Mouse (Mus musculus) limb, embryonic 15.5 days (tissue): ENCODE measurements around the gene Tmem238l. TPM values are rescaled to one million over a fixed set of nuclear protein-coding genes. Genes with fewer than 3 reads are reported as not detected.

Source experiments
- ATAC-seq: fragments of 200-750 bp; cut with Nextera tagmentation; 2 replicates; pipeline ENCODE4 v1.8.0; 2017; ENCODE audit warnings: low read depth, moderate TSS enrichment; ENCODE audit not compliant: insufficient number of reproducible peaks, low FRiP score, low TSS enrichment
- H3K27ac ChIP-seq: fragments of 300-500 bp; sonication (generic); 2 replicates; pipeline ENCODE4 v1.5.1; 2015; ENCODE audit warnings: moderate library complexity, mild to moderate bottlenecking, inconsistent platforms
- H3K27me3 ChIP-seq: fragments of 300-500 bp; sonication (generic); 2 replicates; pipeline ENCODE4 v1.6.1; 2015; ENCODE audit warnings: inconsistent platforms
- H3K36me3 ChIP-seq: fragments of 300-500 bp; sonication (generic); 2 replicates; pipeline ENCODE4 v1.6.1; 2015; ENCODE audit warnings: inconsistent platforms
- H3K4me1 ChIP-seq: fragments of 300-500 bp; sonication (generic); 2 replicates; pipeline ENCODE4 v1.6.1; 2015; ENCODE audit warnings: inconsistent platforms
- H3K4me2 ChIP-seq: fragments of 300-500 bp; sonication (generic); 2 replicates; pipeline ENCODE4 v1.6.1; 2015; ENCODE audit warnings: mild to moderate bottlenecking, inconsistent platforms
- H3K4me3 ChIP-seq: fragments of 300-500 bp; sonication (generic); 2 replicates; pipeline ENCODE4 v1.5.1; 2015; ENCODE audit warnings: mild to moderate bottlenecking, inconsistent platforms
- H3K9ac ChIP-seq: fragments of 300-500 bp; sonication (generic); 2 replicates; pipeline ENCODE4 v1.6.1; 2015; ENCODE audit warnings: inconsistent platforms
- H3K9me3 ChIP-seq: fragments of 300-500 bp; sonication (generic); 2 replicates; pipeline ENCODE4 v1.6.1; 2016; ENCODE audit warnings: inconsistent platforms
- WGBS: fragments of 180-500 bp; shearing (Covaris S2); methylation state at CpG from one replicate; pipeline ENCODE4 v1.1.7; 2015; 5-methylcytosine and 5-hydroxymethylcytosine counted together
- polyA plus RNA-seq: library from polyadenylated mRNA; unstranded; fragments of >200 nt; fragmentation: Nextera tagmentation; extraction: Ambion mirVana; gene quantifications from 2 replicates; pipeline ENCODE4 v1.2.1, GENCODE M21; 2015

Gene Tmem238l
- 0.29 TPM in 1 of 2 replicates, not detected in the other for polyA plus RNA-seq

GRCm38 (mm10) chr11:66956303-66956702 lies at the start of gene Tmem238l:
TSS of gene Tmem238l (plus strand) at chr11:66956638.
- no peaks in the 10 kb centered on the region for H3K36me3 ChIP-seq
- H3K27me3 ChIP-seq: no peaks in the 10 kb centered on the region
- 0 out of 2 replicates have a peak, but pooled peaks cover 2% of the 10 kb centered on the region for H3K4me1 ChIP-seq
- H3K4me3 ChIP-seq: no peak within 1 kb of the TSS
- no peaks in the 10 kb centered on the region for H3K9me3 ChIP-seq
- WGBS: 70% methylated on average over 9 of the region's 9 CpGs
- no peak within 1 kb of the TSS for H3K4me2 ChIP-seq
- no peak within 1 kb of the TSS for H3K27ac ChIP-seq
- ATAC-seq: no peak
- no peak within 1 kb of the TSS for H3K9ac ChIP-seq

GRCm38 (mm10) chr11:66911811-66912210 lies 44.6 kb upstream of the Tmem238l start, which contains the start of gene Pirt:
TSS of gene Pirt (plus strand) at chr11:66911981.
- 51% methylated on average over 10 of the region's 10 CpGs for WGBS
- no peaks in the 10 kb centered on the region for H3K9me3 ChIP-seq
- no peak for ATAC-seq
- H3K27me3 ChIP-seq: peaks cover 4% of the 10 kb centered on the region; the same call in 1 of the 2 replicates
- H3K4me3 ChIP-seq: no peak within 1 kb of the TSS
- no peak within 1 kb of the TSS for H3K4me2 ChIP-seq
- no peak within 1 kb of the TSS for H3K27ac ChIP-seq
- no peaks in the 10 kb centered on the region for H3K36me3 ChIP-seq
- no peak within 1 kb of the TSS for H3K9ac ChIP-seq
- H3K4me1 ChIP-seq: peaks cover 3% of the 10 kb centered on the region; the same call in 1 of the 2 replicates

DNA sequence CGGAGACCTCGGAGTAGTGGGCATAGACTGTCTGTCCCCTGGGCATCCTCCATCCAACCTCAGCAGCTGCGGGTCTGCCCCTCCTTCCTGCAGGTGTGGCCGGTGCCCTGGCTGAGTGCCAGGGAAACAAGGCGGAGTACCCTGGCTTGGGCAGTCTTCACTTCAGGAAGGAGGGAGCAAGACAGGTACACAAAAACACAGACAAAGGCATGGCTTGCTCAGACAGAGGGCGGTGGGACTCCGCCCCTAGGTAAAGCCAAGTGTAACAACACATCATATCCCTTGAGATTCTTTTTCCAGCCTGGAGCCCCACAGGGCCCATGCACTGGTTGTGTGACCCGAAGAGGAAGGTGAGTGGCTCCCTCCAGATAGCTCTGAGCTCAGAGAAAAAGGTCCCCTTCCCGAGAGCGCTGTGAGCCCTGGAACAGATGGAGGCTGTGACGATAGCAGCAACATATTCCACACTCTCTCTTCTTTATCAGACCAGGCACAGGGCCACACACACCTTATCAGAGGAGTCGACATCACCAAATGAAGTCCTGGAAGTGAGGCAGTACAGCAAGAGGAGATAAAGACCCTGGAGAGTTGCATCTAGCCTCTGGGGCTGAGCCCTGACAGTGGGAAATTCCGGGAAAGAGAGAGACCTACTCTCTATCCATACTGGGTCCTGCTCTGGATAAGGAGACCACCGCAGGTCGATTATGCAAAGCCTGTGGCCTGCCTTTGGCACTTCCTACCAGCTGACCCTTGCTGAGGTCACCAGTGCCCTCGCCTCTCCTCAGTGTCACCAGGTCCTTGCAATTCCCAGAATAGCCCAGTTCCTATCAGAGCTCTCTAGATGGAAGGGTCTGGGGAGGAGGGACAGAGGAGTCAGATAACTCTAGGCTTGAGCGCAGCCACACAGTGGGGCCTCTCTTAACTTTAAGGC lies 43.6 kb upstream of the Tmem238l start:
- Histone ChIP-seq H3K4me2 (no peak overlapping the region), H3K9ac (no peak overlapping the region), H3K36me3 (no peaks in the 10 kb centered on the region), H3K27ac (no peak overlapping the region), H3K27me3 (peaks cover 4% of the 10 kb centered on the region; the same call in 1 of the 2 replicates), H3K4me3 (no peak overlapping the region), H3K4me1 (peaks cover 3% of the 10 kb centered on the region; the same call in 1 of the 2 replicates), H3K9me3 (no peaks in the 10 kb centered on the region)
- 56% methylated on average over 17 of the region's 17 CpGs for WGBS
- ATAC-seq: no peak

DNA sequence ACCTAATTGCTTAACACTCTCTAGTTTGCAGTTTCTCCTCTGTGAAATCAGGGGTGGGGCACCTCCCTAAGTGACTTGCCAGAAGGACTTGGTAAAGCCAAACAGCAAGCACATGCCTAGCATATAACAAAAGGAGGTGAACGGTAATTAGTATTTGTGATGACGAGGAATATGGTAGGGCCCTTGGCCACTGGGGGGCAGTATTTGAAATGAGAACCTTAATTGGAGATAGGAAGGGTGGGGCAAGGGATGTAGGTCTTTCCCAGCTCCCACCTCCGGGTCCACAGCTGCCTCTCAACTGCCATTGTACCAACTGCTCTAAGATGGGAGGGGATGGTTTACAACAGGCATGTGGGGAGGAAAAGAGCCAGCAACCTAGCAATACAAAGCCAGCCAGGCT lies 42.2 kb upstream of the Tmem238l start:
- 24% methylated on average over 3 of the region's 3 CpGs for WGBS
- no peaks in the 10 kb centered on the region for H3K9me3 ChIP-seq
- peaks cover 4% of the 10 kb centered on the region; the same call in 1 of the 2 replicates for H3K27me3 ChIP-seq
- H3K4me3 ChIP-seq: no peak overlapping the region
- no peak overlapping the region for H3K27ac ChIP-seq
- no peaks in the 10 kb centered on the region for H3K36me3 ChIP-seq
- H3K4me1 ChIP-seq: peaks cover 3% of the 10 kb centered on the region; the same call in 1 of the 2 replicates
- no peak overlapping the region for H3K9ac ChIP-seq
- ATAC-seq: no peak
- H3K4me2 ChIP-seq: no peak overlapping the region

- 39% methylated on average over 2 of the region's 2 CpGs for WGBS
Measured at GRCm38 (mm10) chr11:66920012-66920411, 36.4 kb upstream of the Tmem238l start.

DNA sequence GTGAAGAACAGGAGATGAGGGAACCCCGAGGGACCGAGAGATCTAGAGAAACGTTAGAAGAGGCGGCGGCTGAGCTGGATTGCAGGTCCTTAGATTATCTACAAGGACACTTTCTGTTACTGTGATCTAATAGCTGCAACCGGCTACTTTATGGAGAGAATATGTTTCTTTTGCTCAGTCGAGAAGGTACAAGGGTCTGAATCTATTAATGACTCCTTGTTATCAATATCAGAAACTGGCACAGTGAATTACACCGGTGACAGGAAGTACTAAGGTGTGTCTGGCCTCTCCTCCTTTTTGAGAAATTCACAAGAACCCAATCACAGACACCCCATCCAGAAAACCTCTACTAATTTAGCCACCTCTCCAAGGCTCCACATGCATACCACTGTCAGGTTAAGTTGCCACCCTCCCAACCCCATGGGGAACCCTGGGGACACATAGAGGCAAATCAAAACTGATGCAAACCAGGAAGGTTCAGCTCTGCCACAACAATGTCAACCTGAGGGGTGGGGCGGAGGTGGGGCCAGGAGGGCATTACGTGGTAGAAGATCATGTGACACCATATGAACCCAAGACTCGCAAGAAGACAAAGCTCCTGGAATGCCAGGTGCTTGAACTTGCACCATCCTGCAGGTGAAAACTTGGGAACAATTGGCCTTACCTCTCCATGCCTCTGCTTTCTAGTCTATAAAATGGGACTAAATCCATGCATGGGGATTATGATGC lies 32.2 kb upstream of the Tmem238l start:
- WGBS: 82% methylated on average over 11 of the region's 11 CpGs
- H3K4me2 ChIP-seq: no peak overlapping the region

More at GRCm38 (mm10) chr11:66920012-66920411, 36.4 kb upstream of the Tmem238l start:
- ATAC-seq: no peak
- no peak overlapping the region for H3K9ac ChIP-seq
- H3K36me3 ChIP-seq: no peaks in the 10 kb centered on the region
- H3K4me3 ChIP-seq: no peak overlapping the region
- no peaks in the 10 kb centered on the region for H3K9me3 ChIP-seq
- H3K27me3 ChIP-seq: no peaks in the 10 kb centered on the region
- no peak overlapping the region for H3K4me2 ChIP-seq
- H3K4me1 ChIP-seq: 0 out of 2 replicates have a peak, but pooled peaks cover 5% of the 10 kb centered on the region
- H3K27ac ChIP-seq: no peak overlapping the region

GRCm38 (mm10) chr11:66928311-66928710 lies 28.1 kb upstream of the Tmem238l start:
- Histone ChIP-seq H3K9ac (no peak overlapping the region), H3K27me3 (no peaks in the 10 kb centered on the region), H3K9me3 (no peaks in the 10 kb centered on the region), H3K4me2 (no peak overlapping the region), H3K27ac (no peak overlapping the region), H3K4me3 (no peak overlapping the region), H3K4me1 (no peaks in the 10 kb centered on the region), H3K36me3 (no peaks in the 10 kb centered on the region)
- ATAC-seq: no peak
- 80% methylated on average over 3 of the region's 3 CpGs for WGBS

More for the DNA sequence above, 32.2 kb upstream of the Tmem238l start:
- H3K4me3 ChIP-seq: no peak overlapping the region
- H3K4me1 ChIP-seq: 0 out of 2 replicates have a peak, but pooled peaks cover 5% of the 10 kb centered on the region
- no peak overlapping the region for H3K27ac ChIP-seq
- H3K9ac ChIP-seq: no peak overlapping the region
- H3K9me3 ChIP-seq: no peaks in the 10 kb centered on the region
- H3K27me3 ChIP-seq: no peaks in the 10 kb centered on the region
- no peaks in the 10 kb centered on the region for H3K36me3 ChIP-seq
- no peak for ATAC-seq

DNA sequence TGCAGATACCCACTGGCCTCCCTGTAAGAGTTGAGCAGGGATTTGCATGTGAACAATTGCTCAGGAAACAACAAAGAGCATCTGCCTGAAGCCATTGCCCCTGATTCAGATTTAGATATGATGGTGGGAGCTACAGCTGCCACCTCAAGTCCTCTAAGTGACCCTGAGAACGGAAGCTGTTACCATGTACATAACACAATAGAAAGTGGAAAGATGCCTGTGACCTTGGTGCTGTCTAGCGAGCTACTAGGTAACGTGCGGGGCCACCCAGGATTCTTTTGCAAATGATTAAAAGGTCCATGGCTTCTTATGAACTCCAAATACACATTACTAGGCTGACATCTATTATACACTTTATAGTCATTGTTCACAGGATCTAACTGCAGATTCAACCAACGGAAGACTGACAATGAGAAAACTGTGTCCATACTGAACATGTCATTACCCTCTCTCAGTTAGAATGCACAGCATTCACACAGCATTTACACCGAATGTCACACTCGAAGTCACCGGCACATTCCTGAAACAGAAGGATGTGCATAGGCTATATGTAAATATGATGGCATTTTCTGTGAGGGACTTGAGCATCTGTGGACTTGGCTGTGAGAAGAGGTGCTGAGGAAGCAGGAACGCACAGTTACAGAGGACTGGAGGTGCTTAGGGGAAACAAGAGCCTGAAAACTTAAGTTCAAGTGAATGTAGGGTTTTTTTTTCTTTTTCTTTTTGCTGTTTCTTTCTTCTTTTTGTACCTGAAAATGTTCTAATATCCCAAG lies 23.4 kb upstream of the Tmem238l start:
- H3K4me2 ChIP-seq: no peak overlapping the region
- H3K9ac ChIP-seq: no peak overlapping the region
- H3K36me3 ChIP-seq: no peaks in the 10 kb centered on the region
- no peak overlapping the region for H3K4me3 ChIP-seq
- H3K9me3 ChIP-seq: no peaks in the 10 kb centered on the region
- no peaks in the 10 kb centered on the region for H3K4me1 ChIP-seq
- no peak overlapping the region for H3K27ac ChIP-seq
- 83% methylated on average over 9 of the region's 9 CpGs for WGBS
- ATAC-seq: no peak
- H3K27me3 ChIP-seq: no peaks in the 10 kb centered on the region

DNA sequence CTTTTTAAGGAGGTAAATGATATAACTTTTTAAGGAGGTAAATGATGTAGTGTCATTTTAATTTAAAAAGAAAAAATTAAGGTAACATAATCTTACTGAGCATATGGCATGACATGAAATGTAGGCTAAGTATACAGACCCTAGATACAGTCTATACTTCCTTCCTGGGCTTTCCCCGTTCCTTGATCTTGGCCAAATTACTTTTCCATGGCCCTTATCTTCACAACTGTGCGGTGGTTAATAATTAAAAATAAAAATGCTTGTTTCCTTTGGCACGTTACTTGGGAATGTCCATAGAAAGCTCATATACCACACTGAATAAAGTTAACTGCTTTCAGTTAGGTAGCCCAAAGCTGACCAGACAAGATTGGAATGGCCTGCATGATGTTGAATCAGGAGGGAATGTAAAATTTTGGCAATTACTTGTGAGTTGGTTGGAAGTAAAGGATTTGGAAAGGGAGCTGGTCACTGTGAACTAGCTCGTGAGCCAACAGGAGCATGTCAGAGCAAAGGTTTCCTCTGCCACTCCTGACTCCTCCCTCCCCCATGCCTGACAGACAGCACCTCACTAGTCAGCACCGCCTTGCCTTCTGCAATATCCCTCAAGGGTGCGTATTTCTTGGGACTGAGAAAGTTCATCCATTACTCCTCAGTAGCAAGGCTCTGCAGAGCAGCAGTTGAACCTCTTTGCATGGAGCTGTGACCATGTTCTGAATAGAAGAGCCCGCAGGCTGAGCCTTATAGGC lies 21.8 kb upstream of the Tmem238l start:
- Histone ChIP-seq H3K27me3 (no peaks in the 10 kb centered on the region), H3K4me3 (no peak overlapping the region), H3K4me2 (no peak overlapping the region), H3K4me1 (no peaks in the 10 kb centered on the region), H3K9me3 (no peaks in the 10 kb centered on the region), H3K27ac (no peak overlapping the region), H3K36me3 (no peaks in the 10 kb centered on the region), H3K9ac (no peak overlapping the region)
- 67% methylated on average over 7 of the region's 7 CpGs for WGBS
- ATAC-seq: no peak

DNA sequence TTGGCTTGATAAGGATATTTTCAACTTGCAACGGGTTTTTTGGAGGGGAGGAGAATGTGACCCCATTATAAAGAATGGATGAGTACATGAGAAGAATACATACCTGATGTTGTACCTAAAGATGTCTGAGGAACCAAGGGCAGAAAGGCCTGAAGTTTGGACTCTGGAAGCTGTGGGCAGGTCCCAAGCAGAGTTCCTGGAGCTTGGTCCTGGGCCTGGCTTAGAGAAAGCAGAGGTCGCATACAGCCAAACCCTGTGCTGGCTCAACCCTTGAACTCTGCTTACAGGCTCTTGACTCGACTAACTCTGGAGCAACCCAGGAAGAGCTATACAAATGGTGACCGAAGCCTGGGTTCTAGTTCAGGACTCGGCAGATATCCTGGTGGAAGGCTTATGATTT lies 14.4 kb upstream of the Tmem238l start:
- Histone ChIP-seq H3K4me3 (no peak overlapping the region), H3K36me3 (no peaks in the 10 kb centered on the region), H3K4me2 (no peak overlapping the region), H3K4me1 (no peaks in the 10 kb centered on the region), H3K27me3 (no peaks in the 10 kb centered on the region), H3K27ac (no peak overlapping the region), H3K9ac (no peak overlapping the region), H3K9me3 (no peaks in the 10 kb centered on the region)
- 90% methylated on average over 5 of the region's 5 CpGs for WGBS
- ATAC-seq: no peak
